Mouse (Mus musculus) hematopoietic stem cell, adult 5-6 weeks (primary cell): ENCODE data around the gene Gm49358. TPM values are rescaled to one million over a fixed set of nuclear protein-coding genes. Genes with fewer than 3 reads are reported as not detected.

Experiments used
- ATAC-seq, 2 experiments: fragments of 125-278 bp in 1 of 2; replicated peaks in 1 of 2; 2 replicates each; pipeline ENCODE4 v1.8.0; 2016 to 2017; ENCODE audit warnings: inconsistent platforms in 2 of 2, mild to moderate bottlenecking in 2 of 2, moderate number of reproducible peaks in 2 of 2, low read depth in 1 of 2, moderate TSS enrichment in 1 of 2; ENCODE audit not compliant: low FRiP score in 2 of 2, poor library complexity in 2 of 2, severe bottlenecking in 2 of 2, insufficient read depth in 1 of 2, low TSS enrichment in 1 of 2
- total RNA-seq: library from RNA; stranded (forward); fragments of 172-1452, 232-1000 nt; gene quantifications from 2 replicates; pipeline ENCODE4 v1.2.3, GENCODE M21; 2017

The Gm49358 gene
- total RNA-seq, 1 experiment from 2014 or later = not detected

DNA sequence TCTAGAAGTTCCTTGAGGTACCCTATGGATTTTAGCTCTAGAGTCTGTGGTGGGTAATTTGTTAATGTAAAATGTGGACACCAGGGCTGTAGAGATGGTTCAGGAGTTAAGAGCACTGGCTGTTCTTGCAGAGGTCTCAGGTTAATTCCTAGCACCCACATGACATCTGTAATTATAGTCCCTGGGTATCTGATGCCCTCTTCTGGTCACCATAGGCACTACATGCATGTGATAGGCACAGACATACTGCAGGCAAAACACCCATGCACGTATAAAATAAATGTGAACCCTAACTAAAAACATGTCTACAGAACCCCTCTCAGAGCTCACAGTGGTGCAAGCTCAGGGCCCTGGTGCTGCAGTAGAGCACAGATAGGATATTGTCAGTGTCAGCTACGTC lies 65.7 kb downstream of the Gm49358 start:
- no peak for ATAC-seq

DNA sequence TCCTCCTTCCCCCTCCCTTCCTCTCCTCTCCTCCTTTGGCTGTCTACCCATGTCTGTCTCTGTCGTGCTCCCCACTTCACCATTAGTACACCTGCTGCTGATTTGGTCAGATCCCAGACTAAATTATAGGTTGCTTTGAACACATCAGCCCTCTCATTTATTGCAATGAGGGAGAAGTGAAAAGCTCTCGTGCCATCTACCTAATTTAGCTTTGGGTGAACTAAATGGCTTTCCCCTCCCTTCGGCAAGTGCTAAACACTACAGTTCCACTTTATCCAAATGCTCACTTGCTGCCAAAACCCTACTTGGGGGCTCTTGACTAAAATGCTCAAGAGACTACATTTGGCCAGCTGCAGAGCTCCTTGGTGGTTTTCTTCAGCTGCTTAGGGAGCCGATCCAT lies 73.0 kb downstream of the Gm49358 start:
- no peak for ATAC-seq

DNA sequence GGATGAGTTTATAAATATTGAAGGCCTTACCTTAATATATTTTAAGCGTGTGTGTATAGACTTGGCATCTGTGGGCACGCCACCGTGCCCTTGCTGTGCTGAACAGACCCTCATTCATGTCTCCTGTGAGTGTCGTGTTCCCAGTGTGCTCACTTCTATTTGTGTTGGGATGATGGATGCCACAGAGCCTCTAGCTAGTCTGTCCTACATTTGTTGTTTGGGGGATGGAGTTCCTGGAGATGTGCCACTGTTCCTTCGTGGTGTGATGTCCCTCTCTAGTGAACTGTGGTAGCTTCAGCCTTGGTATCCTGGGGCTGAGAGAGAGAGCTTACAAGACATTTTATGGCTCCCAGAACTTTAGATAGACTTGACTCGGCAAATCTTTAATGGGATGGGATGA lies 75.1 kb downstream of the Gm49358 start:
- no peak for ATAC-seq

DNA sequence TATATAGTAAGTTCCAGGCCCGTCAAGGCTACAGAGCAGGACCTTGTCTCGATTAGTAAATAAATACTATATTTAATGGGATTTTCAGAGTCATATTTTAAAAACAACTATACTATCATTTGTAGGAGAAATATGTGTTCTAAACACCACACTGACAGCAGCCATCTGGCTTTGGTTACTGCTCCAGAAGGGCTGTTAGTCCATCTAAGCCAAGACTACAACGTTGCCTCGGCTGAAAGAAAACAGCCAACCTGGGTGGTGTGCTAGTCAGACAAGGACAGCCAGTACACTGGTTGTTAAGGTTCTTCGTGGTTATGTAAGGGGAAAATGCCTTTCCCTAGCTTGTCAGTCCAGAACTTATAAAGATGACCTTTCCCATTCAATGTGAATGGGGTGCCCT lies 78.9 kb downstream of the Gm49358 start:
- ATAC-seq = no peak

DNA sequence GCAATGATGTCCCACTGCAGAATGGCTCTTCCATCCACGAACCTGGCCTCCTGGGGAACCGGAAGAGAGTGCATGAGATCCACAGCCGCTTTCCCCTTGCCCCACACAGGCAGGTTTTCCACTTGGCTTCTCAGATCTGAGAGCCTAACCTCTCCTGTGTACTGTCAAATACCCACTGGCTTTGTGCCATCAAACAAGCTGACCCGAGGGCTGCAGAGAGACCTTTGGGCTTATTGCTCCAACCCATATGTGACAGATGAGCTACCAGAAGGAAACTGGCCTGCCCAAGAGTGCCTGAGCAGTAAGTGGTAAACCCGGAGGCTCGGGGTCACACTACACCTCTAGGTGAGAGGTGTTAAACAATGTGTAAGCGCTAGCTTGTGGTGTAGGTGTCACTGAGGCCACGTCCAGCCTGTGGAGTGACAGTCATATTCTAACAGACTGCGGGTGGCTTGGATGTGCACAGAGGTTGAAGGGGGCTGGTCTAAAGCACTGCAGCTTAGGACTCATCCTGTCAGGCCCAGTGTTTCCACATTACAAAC lies 83.2 kb downstream of the Gm49358 start:
- no peak for ATAC-seq

DNA sequence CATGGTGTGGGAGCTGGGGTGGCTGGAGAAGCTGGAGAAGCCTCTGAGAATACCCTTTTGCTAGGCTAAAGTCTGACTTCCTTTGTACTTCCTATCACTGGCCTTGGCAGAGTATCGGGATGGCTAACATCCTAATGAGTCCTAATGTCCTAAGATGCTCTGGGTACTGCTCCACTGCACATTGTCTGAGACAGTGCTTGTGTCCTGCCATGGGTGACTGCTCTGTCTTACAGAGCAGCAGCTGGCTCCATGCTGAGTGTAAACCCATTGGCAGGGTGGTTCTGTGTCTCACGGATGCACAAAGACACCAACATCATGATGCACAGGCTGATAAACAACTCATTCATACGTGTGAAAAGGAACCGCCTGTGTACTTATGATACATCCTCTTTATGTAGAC lies 85.3 kb downstream of the Gm49358 start:
- ATAC-seq = no peak

DNA sequence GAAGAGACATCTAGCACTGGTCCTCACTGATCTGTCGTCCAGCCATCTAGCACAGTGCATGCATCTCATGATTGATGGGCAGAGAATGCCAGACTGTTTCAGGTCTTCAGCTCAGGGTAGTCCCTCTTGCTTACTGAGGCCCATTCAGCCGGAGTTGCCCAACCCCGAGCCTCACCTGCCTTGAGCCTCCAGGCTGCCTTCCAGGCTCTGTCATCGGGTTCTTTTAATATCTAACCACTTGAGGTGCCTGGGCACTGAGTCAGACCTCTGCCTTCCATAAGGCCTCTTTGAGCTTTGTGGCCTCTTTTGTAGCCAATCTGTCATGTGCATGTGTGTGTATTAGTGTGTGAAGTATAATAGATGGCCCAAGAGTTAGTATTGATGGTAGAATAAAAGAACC lies 85.7 kb downstream of the Gm49358 start:
- ATAC-seq = no peak

DNA sequence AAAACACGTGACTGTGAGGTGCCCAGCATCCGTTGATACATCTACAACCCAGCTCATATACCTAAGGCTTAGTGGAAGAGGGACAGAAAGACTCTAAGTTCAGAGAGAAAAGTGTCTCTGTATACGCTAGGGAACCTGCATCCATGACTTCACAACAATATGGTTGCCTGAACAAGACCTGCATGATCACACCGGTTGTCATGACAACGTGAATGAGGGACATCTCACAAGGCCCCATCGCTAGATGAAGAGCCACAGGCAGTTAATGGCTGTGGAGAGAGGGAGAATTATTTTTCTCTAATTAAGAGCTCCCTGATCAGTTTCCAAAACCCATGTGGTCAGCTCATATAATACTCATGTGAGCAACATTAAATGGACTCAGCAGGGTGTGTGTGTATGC lies 88.4 kb downstream of the Gm49358 start:
- no peak for ATAC-seq

DNA sequence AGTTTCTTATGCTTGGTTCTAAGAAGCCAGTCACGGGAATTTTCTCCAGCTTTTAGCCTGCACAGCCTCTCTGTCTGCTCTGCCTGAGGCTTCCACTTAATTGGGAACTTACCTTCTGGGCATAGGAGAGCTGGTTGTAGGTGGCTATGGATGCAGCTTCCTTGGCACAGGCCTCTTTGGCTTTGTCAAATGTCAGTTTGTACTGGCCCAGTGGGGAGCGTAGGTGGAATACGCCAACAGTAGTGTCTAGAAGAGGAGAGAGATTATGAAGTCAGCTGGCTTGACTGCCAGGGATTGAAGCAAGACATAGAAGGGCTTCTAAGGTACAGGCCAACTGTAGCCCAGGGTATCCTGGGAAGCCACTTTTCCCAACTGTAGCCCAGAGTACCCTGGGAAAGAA lies 89.7 kb downstream of the Gm49358 start:
- ATAC-seq = no peak

DNA sequence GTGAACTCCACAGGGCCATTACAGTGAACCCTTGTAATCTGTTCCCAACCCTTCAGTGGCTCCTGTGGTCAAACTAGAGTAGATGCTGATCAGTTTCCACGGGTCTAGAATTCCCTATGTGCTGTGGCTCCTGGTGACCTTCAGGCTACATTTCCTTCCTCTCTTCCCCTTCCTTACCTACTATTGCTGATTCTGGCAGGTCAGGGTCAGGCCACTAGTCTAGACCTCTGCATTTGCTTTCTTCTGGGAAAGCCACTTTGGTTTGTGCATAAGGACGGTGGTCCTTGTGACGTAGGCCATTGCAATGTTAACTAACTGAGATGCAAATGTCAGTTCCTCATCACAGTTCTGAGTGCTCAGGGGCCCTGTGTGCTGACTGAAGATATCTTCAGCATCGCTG lies 96.6 kb downstream of the Gm49358 start:
- ATAC-seq = no peak

DNA sequence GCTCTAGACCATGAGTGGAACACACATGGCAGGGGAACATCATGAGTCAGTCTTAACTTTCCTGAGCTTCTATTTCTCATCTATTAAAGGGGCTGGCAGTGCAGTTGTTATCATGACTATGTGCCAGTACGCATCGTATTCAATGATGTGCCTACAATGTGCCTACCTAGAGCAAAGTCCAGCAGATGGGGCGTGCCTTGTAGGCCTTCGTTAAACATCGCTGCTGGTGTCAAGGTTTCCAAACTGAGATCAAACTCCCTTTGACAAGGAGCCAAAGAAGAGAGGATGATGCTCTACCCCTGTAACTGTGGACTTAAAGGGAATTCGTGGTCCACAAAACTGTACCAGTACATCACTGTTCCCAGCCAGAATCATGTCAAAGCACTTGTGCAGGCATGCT lies 98.7 kb downstream of the Gm49358 start:
- no peak for ATAC-seq

DNA sequence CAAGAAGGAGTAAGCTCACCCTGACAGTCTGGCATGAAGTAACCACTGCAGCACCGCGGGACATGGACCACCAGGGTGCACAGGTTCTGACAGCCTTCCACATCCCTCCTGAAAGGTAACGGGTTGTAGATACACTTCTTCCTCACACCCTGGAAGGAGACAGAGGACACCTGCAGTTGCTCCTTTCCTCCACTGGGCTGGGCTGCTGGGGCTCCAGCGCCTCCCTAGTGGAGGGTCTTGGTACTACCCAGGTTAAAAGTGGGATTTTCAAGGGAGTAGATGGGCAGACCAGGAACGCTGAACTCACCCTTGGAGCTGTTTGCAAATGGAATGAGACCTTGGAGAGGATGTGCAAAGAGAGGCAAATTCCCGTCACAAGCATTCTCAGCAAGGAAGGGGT lies 99.7 kb downstream of the Gm49358 start:
- ATAC-seq = no peak

DNA sequence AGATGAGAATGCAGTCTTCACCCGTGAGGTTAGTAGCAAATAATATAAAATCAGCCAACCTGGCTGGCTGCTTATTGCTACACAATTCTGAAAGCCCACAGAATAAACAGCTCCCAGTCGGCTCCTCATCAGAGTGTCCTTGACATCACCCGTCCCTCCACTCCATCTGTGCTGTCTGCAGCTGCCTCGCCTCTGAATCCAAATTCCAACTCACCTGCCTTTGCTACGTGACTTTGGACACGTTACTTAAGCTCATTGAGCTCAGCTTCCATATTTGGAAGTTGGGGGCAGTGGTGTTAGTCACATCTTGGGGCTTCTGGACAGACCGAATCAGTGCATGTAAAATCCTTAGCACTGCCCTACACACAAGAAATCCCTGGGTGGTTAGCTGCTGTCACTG lies 108.3 kb downstream of the Gm49358 start:
- ATAC-seq = no peak

DNA sequence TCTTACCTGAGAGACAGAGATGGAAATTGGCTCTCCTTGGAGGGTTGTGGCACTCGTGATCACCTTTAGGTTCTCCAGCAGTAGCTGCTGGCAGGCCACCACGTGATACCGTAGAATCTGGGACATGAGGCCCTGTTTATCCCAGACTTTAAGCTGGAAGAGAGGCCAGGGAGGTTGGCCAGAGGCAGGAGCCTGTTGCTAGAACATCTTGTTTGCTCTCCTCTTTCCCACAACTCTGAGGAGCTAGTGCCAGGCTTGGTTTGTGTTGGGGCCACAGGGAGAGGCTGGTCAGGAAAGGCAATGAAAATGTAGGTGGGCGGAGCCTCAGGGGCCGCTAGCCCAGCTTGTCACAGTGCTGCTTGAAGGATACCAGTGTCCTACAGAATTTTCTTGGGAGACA lies 108.8 kb downstream of the Gm49358 start:
- ATAC-seq = no peak

DNA sequence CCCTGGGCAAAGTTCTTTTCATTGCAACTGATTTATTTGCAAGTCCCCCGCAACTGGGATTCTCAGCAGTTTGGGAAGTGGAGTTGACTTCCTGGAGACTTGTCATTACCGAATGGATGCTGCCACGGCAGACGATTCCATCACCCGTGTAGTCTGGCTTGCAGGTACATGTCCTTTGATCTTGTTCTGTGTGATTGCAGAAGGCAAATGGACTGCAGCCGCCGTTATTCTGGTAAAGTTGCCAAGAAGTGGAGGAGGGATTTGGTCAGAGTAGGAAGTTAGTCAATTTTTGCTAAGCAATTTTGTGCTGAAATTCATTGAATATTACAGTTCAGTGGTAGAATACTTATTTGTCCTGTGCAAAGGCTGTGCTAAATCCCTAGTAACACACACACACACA lies 114.9 kb downstream of the Gm49358 start:
- no peak for ATAC-seq

DNA sequence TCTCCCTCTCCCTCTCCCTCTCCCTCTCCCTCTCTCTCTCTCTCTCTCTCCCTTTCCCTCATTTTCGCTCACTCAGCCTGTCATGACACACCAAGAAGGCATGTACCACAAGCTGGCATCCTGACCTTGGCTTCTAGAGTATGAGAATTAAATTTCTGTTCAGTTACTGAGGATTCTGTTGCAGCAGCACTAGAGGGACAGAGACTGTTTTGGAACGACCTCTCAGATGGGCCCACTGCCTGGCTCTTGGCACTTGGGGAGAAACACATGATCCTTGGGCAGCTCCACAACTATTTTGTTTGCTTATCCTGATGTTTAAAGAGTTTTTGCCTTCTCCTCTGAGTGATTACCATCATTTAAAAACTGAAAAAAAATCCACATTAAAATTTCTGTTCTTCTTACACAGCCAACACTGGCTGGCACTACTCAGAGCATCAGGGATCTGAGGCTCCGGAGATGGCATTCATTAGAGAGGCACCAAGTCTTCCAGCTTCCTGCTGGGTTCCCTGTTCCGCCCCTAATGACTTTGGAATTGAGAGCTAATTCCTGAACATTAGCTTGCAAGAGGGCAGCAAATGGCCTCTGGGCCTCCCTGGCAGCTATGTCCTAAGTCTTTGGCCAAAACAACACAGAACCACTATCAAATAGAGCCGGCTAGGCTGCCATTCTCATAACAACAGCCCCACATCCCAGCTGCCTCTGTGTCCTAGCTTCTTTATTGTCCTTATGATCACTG lies 116.5 kb downstream of the Gm49358 start:
- ATAC-seq = no peak

DNA sequence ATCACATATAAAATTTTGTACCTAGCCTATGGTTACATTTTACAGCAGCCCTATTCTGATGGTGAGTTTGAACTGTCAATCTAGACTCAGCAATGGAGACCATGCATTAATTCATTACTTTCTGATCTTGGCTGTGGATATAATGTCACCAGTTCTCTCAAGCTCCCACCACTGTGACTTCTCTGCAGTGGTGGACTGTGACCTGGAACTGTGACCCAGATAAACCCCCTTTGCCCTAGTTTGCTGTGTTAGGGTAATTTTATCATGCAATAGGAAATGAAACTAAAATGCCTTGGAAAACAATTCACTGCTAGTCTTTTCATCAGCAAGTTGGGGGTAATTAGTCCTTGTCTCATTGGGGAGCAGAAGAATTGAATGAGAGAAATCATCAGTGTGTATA lies 117.7 kb downstream of the Gm49358 start:
- no peak for ATAC-seq
